Mouse (Mus musculus) kidney, embryonic 16.5 days (tissue): ENCODE results near the gene Fam131a. TPM values are rescaled to one million over a fixed set of nuclear protein-coding genes. Genes with fewer than 3 reads are reported as not detected.

Experiments
- ATAC-seq: fragments of 200-750 bp; cut with Nextera tagmentation; 2 replicates; pipeline ENCODE4 v1.8.0; 2017; ENCODE audit warnings: moderate TSS enrichment; ENCODE audit not compliant: low FRiP score, low TSS enrichment
- H3K27ac ChIP-seq: fragments of 300-500 bp; sonication (generic); 2 replicates; pipeline ENCODE4 v1.5.1; 2014; ENCODE audit warnings: low read length
- H3K27me3 ChIP-seq: fragments of 300-500 bp; sonication (generic); 2 replicates; pipeline ENCODE4 v1.6.1; 2014; ENCODE audit warnings: low read length, control low read depth, mixed read lengths; ENCODE audit not compliant: insufficient read depth
- H3K36me3 ChIP-seq: fragments of 300-500 bp; sonication (generic); 2 replicates; pipeline ENCODE4 v1.6.1; 2014; ENCODE audit warnings: low read length, control low read depth, mixed read lengths; ENCODE audit not compliant: insufficient read depth
- H3K4me1 ChIP-seq: fragments of 300-500 bp; sonication (generic); 2 replicates; pipeline ENCODE4 v1.6.1; 2014; ENCODE audit warnings: low read length, control low read depth, mixed read lengths; ENCODE audit not compliant: insufficient read depth
- H3K4me2 ChIP-seq: fragments of 300-500 bp; sonication (generic); replicated peaks from 2 replicates; pipeline ENCODE4 v1.6.1; 2014; ENCODE audit warnings: low read depth, low read length
- H3K4me3 ChIP-seq: fragments of 300-500 bp; sonication (generic); 2 replicates; pipeline ENCODE4 v1.5.1; 2014; ENCODE audit warnings: mild to moderate bottlenecking, low read length
- H3K9ac ChIP-seq: fragments of 300-500 bp; sonication (generic); replicated peaks from 2 replicates; pipeline ENCODE4 v1.6.1; 2014; ENCODE audit warnings: low read length
- H3K9me3 ChIP-seq: fragments of 300-500 bp; sonication (generic); 2 replicates; pipeline ENCODE4 v1.6.1; 2016; ENCODE audit warnings: low read length, control low read depth
- WGBS: fragments of 180-500 bp; shearing (Covaris S2); extraction: QIAGEN DNeasy Blood & Tissue Kit; methylation state at CpG from one replicate; pipeline ENCODE4 v1.1.7; 2014; 5-methylcytosine and 5-hydroxymethylcytosine counted together
- polyA plus RNA-seq: library from polyadenylated mRNA; unstranded; fragments of >200 nt; fragmentation: Nextera tagmentation; extraction: Ambion mirVana; gene quantifications from 2 replicates; pipeline ENCODE4 v1.2.1, GENCODE M21; 2015

The Fam131a gene
- polyA plus RNA-seq, 1 experiment from 2014 or later, result 7.6 TPM

DNA sequence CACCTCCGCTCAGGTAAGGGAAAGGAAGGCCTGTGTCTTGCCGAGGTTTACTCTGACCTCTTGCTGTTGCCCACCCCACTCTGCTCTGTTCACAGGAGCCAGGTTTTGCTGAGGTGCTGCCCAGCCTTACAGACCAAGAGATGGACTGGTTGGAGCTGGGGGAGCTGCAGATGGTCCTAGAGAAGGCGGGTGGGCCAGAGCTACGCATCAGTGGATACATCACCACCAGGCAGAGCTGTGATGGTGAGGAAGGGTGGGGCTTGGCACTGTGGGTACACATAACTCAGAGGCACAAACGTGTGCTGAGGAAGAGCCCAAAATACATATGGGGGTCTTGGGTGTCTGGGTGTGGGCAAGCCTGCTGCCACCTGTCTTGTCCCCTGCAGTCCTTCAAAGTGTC, 42.6 kb downstream of the Fam131a start:
- H3K27ac ChIP-seq, result no peak overlapping the region
- peaks cover 32% of the 10 kb centered on the region for H3K27me3 ChIP-seq
- no peaks in the 10 kb centered on the region for H3K9me3 ChIP-seq
- H3K4me2 ChIP-seq, result no peak overlapping the region
- H3K4me1 ChIP-seq, result peaks cover 19% of the 10 kb centered on the region
- H3K9ac ChIP-seq, result no peak overlapping the region
- ATAC-seq, result no peak
- H3K36me3 ChIP-seq, result no peaks in the 10 kb centered on the region
- 69% methylated on average over 5 of the region's 5 CpGs for WGBS
- H3K4me3 ChIP-seq, result no peak overlapping the region

DNA sequence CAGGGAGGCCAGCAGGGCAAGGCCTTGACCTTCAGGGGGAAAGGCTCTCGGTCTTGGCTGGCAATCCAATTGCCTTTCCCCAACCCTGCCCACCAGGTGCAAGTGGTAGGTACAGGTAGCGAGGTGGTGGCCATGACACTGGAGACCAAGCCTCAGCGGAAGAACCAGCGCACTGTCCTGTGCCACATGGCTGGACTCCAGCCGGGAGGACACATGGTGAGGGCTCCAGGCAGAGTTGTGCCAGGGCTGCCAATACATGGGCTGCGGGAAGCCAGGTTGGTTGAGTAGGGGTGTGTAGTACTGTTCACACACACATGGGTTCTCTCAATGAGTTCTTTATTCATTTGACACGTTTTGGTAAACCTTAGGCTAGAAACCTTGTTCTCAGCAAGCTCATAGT, 43.1 kb downstream of the Fam131a start:
- Histone ChIP-seq H3K4me2 (no peak overlapping the region), H3K36me3 (no peaks in the 10 kb centered on the region), H3K4me3 (no peak overlapping the region), H3K4me1 (peaks cover 19% of the 10 kb centered on the region), H3K27ac (no peak overlapping the region), H3K9ac (no peak overlapping the region), H3K27me3 (peaks cover 32% of the 10 kb centered on the region), H3K9me3 (no peaks in the 10 kb centered on the region)
- WGBS, result 90% methylated on average over 7 of the region's 7 CpGs
- no peak for ATAC-seq

DNA sequence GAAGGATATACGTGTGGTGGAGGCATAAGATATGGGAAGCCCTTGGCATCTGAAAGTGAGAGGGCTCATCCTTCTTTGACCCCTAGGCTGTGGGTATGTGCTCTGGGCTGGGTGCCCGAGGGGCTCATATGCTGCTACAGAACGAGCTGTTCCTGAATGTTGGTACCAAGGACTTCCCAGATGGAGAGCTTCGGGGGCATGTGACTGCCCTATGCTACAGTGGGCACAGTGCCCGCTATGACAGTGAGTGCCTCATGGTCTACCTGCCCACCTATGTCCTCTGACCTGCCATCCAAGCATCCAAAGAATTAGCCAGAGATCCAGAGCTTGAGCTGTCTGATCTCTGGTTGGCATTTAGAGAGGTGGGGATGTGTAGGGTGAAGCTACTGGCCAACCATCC, 43.8 kb downstream of the Fam131a start:
- H3K4me3 ChIP-seq, result no peak overlapping the region
- H3K9ac ChIP-seq, result no peak overlapping the region
- H3K36me3 ChIP-seq, result no peaks in the 10 kb centered on the region
- no peak overlapping the region for H3K4me2 ChIP-seq
- WGBS, result 92% methylated on average over 5 of the region's 5 CpGs
- peaks cover 19% of the 10 kb centered on the region for H3K4me1 ChIP-seq
- no peak for ATAC-seq
- no peak overlapping the region for H3K27ac ChIP-seq
- H3K27me3 ChIP-seq, result peaks cover 32% of the 10 kb centered on the region
- H3K9me3 ChIP-seq, result no peaks in the 10 kb centered on the region

DNA sequence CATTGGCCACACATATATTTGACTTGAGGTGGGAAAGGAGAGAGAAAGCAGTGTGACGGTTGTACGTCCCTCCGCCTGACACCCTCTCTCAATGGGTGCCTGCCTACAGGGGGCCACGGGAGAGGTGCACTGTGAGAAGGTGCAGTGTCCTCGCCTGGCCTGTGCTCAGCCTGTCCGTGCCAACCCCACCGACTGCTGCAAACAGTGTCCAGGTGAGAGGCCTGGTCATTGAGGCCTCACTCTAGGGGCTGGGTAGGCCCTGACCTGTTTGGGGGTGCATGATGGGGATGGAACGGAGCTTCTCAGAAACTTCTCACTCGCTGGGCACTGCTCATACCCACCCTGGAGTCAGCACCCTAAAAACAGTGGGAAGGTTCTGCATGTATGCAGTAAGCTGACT, 46.8 kb downstream of the Fam131a start:
- no peak overlapping the region for H3K4me2 ChIP-seq
- H3K9ac ChIP-seq, result no peak overlapping the region
- H3K36me3 ChIP-seq, result no peaks in the 10 kb centered on the region
- no peaks in the 10 kb centered on the region for H3K4me1 ChIP-seq
- no peaks in the 10 kb centered on the region for H3K9me3 ChIP-seq
- ATAC-seq, result no peak
- H3K27me3 ChIP-seq, result peaks cover 15% of the 10 kb centered on the region
- 94% methylated on average over 9 of the region's 9 CpGs for WGBS
- H3K27ac ChIP-seq, result no peak overlapping the region
- H3K4me3 ChIP-seq, result no peak overlapping the region

GRCm38 (mm10) chr16:20746641-20747040, 53.6 kb downstream of the Fam131a start:
- H3K4me2 ChIP-seq, result no peak overlapping the region
- no peaks in the 10 kb centered on the region for H3K36me3 ChIP-seq
- no peaks in the 10 kb centered on the region for H3K4me1 ChIP-seq
- no peak overlapping the region for H3K4me3 ChIP-seq
- ATAC-seq, result no peak
- no peaks in the 10 kb centered on the region for H3K9me3 ChIP-seq
- no peak overlapping the region for H3K27ac ChIP-seq
- no peaks in the 10 kb centered on the region for H3K27me3 ChIP-seq
- 72% methylated on average over 6 of the region's 6 CpGs for WGBS
- no peak overlapping the region for H3K9ac ChIP-seq

- no peak overlapping the region for H3K27ac ChIP-seq
- no peak overlapping the region for H3K9ac ChIP-seq
- ATAC-seq, result no peak
- no peaks in the 10 kb centered on the region for H3K27me3 ChIP-seq
- no peak overlapping the region for H3K4me3 ChIP-seq
- H3K9me3 ChIP-seq, result no peaks in the 10 kb centered on the region
- no peaks in the 10 kb centered on the region for H3K4me1 ChIP-seq
- WGBS, result 36% methylated on average over 8 of the region's 8 CpGs
- no peaks in the 10 kb centered on the region for H3K36me3 ChIP-seq
- H3K4me2 ChIP-seq, result no peak overlapping the region
Observed at GRCm38 (mm10) chr16:20750518-20750917, 57.5 kb downstream of the Fam131a start.

Other genes starting within 250 kb of the Fam131a start
- gene Eif2b5, start 194.4 kb upstream of the Fam131a start, polyA plus RNA-seq, result 119 and 121 TPM in 2 replicates
- gene Dvl3, start 176.3 kb upstream of the Fam131a start, polyA plus RNA-seq, result 20.6 and 31.7 TPM in 2 replicates
- 691 and 699 TPM in 2 replicates for gene Ap2m1, start 157.8 kb upstream of the Fam131a start, polyA plus RNA-seq
- gene Abcf3, start 144.7 kb upstream of the Fam131a start, polyA plus RNA-seq, result 64.8 and 75.2 TPM in 2 replicates
- 0.69 and 2.0 TPM in 2 replicates for gene Vwa5b2, start 103.8 kb upstream of the Fam131a start, polyA plus RNA-seq
- gene Eef1akmt4, start 81.6 kb upstream of the Fam131a start, polyA plus RNA-seq, result 33.3 and 37.4 TPM in 2 replicates
- gene Gm49333, start 81.6 kb upstream of the Fam131a start, polyA plus RNA-seq, result not detected in 2 replicates
- 44.7 and 49.5 TPM in 2 replicates for gene Alg3, start 81.5 kb upstream of the Fam131a start, polyA plus RNA-seq
- 0.45 and 0.84 TPM in 2 replicates for gene Camk2n2, start 72.0 kb upstream of the Fam131a start, polyA plus RNA-seq
- 3.5 and 3.6 TPM in 2 replicates for gene Ece2, start 63.4 kb upstream of the Fam131a start, polyA plus RNA-seq
- 377 and 378 TPM in 2 replicates for gene Psmd2, start 41.6 kb upstream of the Fam131a start, polyA plus RNA-seq
- 183 and 193 TPM in 2 replicates for gene Eif4g1, start 24.9 kb upstream of the Fam131a start, polyA plus RNA-seq
- gene Polr2h, start 24.4 kb downstream of the Fam131a start, polyA plus RNA-seq, result 107 and 119 TPM in 2 replicates
- gene Clcn2, start 24.5 kb downstream of the Fam131a start, polyA plus RNA-seq, result 18.7 and 20.1 TPM in 2 replicates
- 5.4 and 5.9 TPM in 2 replicates for gene Chrd, start 39.9 kb downstream of the Fam131a start, polyA plus RNA-seq
- gene Thpo, start 41.3 kb downstream of the Fam131a start, polyA plus RNA-seq, result 1.2 and 2.0 TPM in 2 replicates